Mouse (Mus musculus): ENCODE measurements around the gene Mapk6.

DNA sequence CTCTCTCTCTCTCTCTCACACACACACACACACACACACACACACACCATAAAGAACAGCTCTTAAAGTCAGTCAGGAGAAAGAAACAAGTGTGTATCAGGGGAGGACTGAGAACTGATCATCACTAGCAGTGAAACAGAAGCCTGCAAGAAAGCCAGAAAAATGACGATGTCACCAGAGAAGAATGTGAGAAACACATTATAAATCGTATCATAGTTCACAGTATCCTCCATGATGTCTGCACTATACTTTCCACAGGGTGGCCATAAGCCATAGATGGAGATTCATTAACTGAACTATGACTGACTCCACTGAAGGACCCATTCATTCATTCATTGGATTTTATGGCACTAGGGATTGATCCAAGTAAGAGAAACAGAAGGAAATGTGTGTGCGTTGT, 6.3 kb downstream of the Mapk6 start:
- no peak for TF ChIP-seq TCF12 (IDR thresholded peaks at IDR 0.05; ENCODE audit: insufficient read depth, poor library complexity, severe bottlenecking)
- TF ChIP-seq POLR2AphosphoS2 (IDR thresholded peaks at IDR 0.05; ENCODE audit: insufficient read length, low read depth): no peak
- no peak for TF ChIP-seq USF1 (IDR thresholded peaks at IDR 0.05; ENCODE audit: low read depth)
- no peak for TF ChIP-seq POLR2A (IDR thresholded peaks at IDR 0.05; ENCODE audit: insufficient read length, low read depth)
- TF ChIP-seq SRF (IDR thresholded peaks at IDR 0.05; ENCODE audit: control insufficient read depth, insufficient read length, low read depth): no peak
- TF ChIP-seq MAX (IDR thresholded peaks at IDR 0.05; ENCODE audit: low read depth): no peak
- TF ChIP-seq REST (IDR thresholded peaks at IDR 0.05; ENCODE audit: insufficient read depth, insufficient read length): no peak

All from myocyte (in vitro differentiated cells).